Comparison of ENCODE assay signal across 9 mouse cellular contexts in genomic region chr12:58213451-58214288, GRCm38 (mm10). TPM values are rescaled to one million over a fixed set of nuclear protein-coding genes. Genes with fewer than 3 reads are reported as not detected.
A peak's percentile ranks its signal among the peaks of the same experiment; 100 is the strongest.
DNase-seq lines count a peak whose midpoint lies in the region; ATAC-seq and TF ChIP-seq lines count a peak whose summit lies in the region.
"Had no signal": no experiment of that assay in that cellular context is flagged by ENCODE, and none has a peak within 500 bp of the region (broad histone marks: within the 10 kb centered on the region; RNA-seq: fewer than 3 reads in every experiment).

No protein-coding gene starts in this region.

- peaks cover 12% of the 10 kb centered on the region; the same call in 1 of the 2 replicates for H3K4me1 ChIP-seq in intestine, postnatal 0 days (replicated peaks; ENCODE audit: control insufficient read depth, insufficient read depth, low read length)
- H3K4me1 ChIP-seq in liver, embryonic 14.5 days (replicated peaks; ENCODE audit: control insufficient read depth in 2 of 2, insufficient read depth in 2 of 2, low read length in 1 of 2), result no peaks in the 10 kb centered on the region
- H3K4me1 ChIP-seq in neural tube, embryonic 14.5 days (ENCODE audit: control insufficient read depth, insufficient read depth, low read length), result peaks cover 12% of the 10 kb centered on the region

- peaks cover 38% of the 10 kb centered on the region for H3K27me3 ChIP-seq in intestine, postnatal 0 days (replicated peaks; ENCODE audit: control insufficient read depth, insufficient read depth, low read length)
- peaks cover 33% of the 10 kb centered on the region for H3K27me3 ChIP-seq in liver, embryonic 14.5 days (ENCODE audit: control insufficient read depth, insufficient read depth, low read length)
- peaks cover 20% of the 10 kb centered on the region for H3K27me3 ChIP-seq in neural tube, embryonic 14.5 days (ENCODE audit: control insufficient read depth, insufficient read depth, low read length)

- no peak for TF ChIP-seq EP300 in liver, embryonic 14.5 days (IDR thresholded peaks at IDR 0.05; ENCODE audit: low read depth)

- H3K9ac ChIP-seq in intestine, postnatal 0 days (ENCODE audit: low read depth, low read length), result no peak overlapping the region
- no peak overlapping the region for H3K9ac ChIP-seq in liver, embryonic 14.5 days (replicated peaks)
- H3K9ac ChIP-seq in neural tube, embryonic 14.5 days (replicated peaks; ENCODE audit: low read depth, low read length), result peak overlapping the region; percentile 68; the same call in 1 of the 2 replicates

- H3K27ac ChIP-seq in intestine, postnatal 0 days (ENCODE audit: low read depth, low read length), result no peak overlapping the region
- no peak overlapping the region for H3K27ac ChIP-seq in liver, embryonic 14.5 days
- H3K27ac ChIP-seq in neural tube, embryonic 14.5 days (ENCODE audit: low read depth, low read length), result 0 out of 2 replicates have a peak overlapping the region, but pooled peaks have one; percentile 45
- H3K27ac ChIP-seq: macrophage had no signal

- peak; percentile 38; the same call in 1 of the 2 replicates for ATAC-seq in intestine, postnatal 0 days
- ATAC-seq in liver, embryonic 14.5 days (ENCODE audit: insufficient read depth), result no peak
- ATAC-seq in neural tube, embryonic 14.5 days (ENCODE audit: low read depth), result peak; percentile 32
- no peak for ATAC-seq in erythroblast, adult 5-6 weeks (replicated peaks; ENCODE audit: low FRiP score, poor library complexity, severe bottlenecking)

- no peaks in the 10 kb centered on the region for H3K36me3 ChIP-seq in intestine, postnatal 0 days (ENCODE audit: control insufficient read depth, insufficient read depth)
- no peaks in the 10 kb centered on the region for H3K36me3 ChIP-seq in liver, embryonic 14.5 days (replicated peaks; ENCODE audit: control insufficient read depth, insufficient read depth, low read depth)
- H3K36me3 ChIP-seq in neural tube, embryonic 14.5 days (ENCODE audit: control insufficient read depth, insufficient read depth, low read length), result no peaks in the 10 kb centered on the region

- H3K4me2 ChIP-seq in intestine, postnatal 0 days (replicated peaks; ENCODE audit: low read depth), result peak overlapping the region; percentile 67
- peak overlapping the region; percentile 45 for H3K4me2 ChIP-seq in liver, embryonic 14.5 days (ENCODE audit: low read depth)
- H3K4me2 ChIP-seq in neural tube, embryonic 14.5 days (ENCODE audit: low read depth, low read length), result peak overlapping the region; percentile 96

- 2% methylated on average over 39 of the region's 40 CpGs for WGBS in intestine, postnatal 0 days
- 1% methylated on average over 39 of the region's 40 CpGs for WGBS in liver, embryonic 14.5 days (ENCODE audit: insufficient replicate concordance)
- under 1% methylated on average over 40 of the region's 40 CpGs for WGBS in neural tube, embryonic 14.5 days

- no peak for TF ChIP-seq CTCF in intestine, postnatal 0 days (IDR thresholded peaks at IDR 0.05; ENCODE audit: low read depth)
- no peak for TF ChIP-seq CTCF in liver, embryonic 14.5 days (IDR thresholded peaks at IDR 0.05; ENCODE audit: low read depth)

- H3K9me3 ChIP-seq in intestine, postnatal 0 days (ENCODE audit: control insufficient read depth), result no peaks in the 10 kb centered on the region
- H3K9me3 ChIP-seq in liver, embryonic 14.5 days (ENCODE audit: control insufficient read depth, low read length), result no peaks in the 10 kb centered on the region
- no peaks in the 10 kb centered on the region for H3K9me3 ChIP-seq in neural tube, embryonic 14.5 days (ENCODE audit: control insufficient read depth, low read length)

- DNase-seq in right cerebral cortex, adult 18-20 months, result peak; percentile 27
- no peak for DNase-seq in right cerebral cortex, postnatal 25 days
- DNase-seq in forelimb bud, embryonic 11.5 days (ENCODE audit: low read depth, low spot score), result peak; percentile 76
- no peak for DNase-seq in liver, embryonic 14.5 days (ENCODE audit: low read depth in 3 of 3, low spot score in 3 of 3)
- no peak for DNase-seq in thymus, postnatal 0 days (ENCODE audit: low spot score)

- peak overlapping the region; percentile 40 for H3K4me3 ChIP-seq in intestine, postnatal 0 days (ENCODE audit: low read depth, low read length)
- no peak overlapping the region for H3K4me3 ChIP-seq in liver, embryonic 14.5 days (ENCODE audit: insufficient read depth in 1 of 2, low read depth in 2 of 2, low read length in 2 of 2)
- H3K4me3 ChIP-seq in neural tube, embryonic 14.5 days (ENCODE audit: low read depth, low read length), result peak overlapping the region; percentile 50

RNA-seq across cellular contexts. Expression of gene Sstr1, which starts 2.1 kb away (rescaled TPM):
- polyA plus RNA-seq in intestine, postnatal 0 days (2015; fragmentation: Nextera tagmentation; extraction: Ambion mirVana), result 2.7 TPM in 2 replicates
- polyA plus RNA-seq in liver, embryonic 14.5 days (2012; rRNA removed), result 0.02 TPM in 1 of 2 replicates, not detected in the other
- polyA plus RNA-seq in liver, embryonic 14.5 days (2014; fragmentation: Nextera tagmentation; extraction: Ambion mirVana), result not detected in 2 replicates
- polyA plus RNA-seq in neural tube, embryonic 14.5 days (2014; fragmentation: Nextera tagmentation; extraction: Ambion mirVana), result 8.7 and 19.3 TPM in 2 replicates
- not detected in 2 replicates for total RNA-seq in erythroblast, adult 5-6 weeks (2015; ENCODE audit: low replicate concordance)
- total RNA-seq in erythroblast, adult 5-6 weeks (2017; ENCODE audit: low replicate concordance), result not detected in 2 replicates
- polyA plus RNA-seq in thymus, postnatal 0 days (2015; fragmentation: Nextera tagmentation; extraction: Ambion mirVana), result not detected in 2 replicates
- polyA plus RNA-seq: macrophage had no signal

RNA-seq across cellular contexts. Expression of gene Clec14a, which starts 55.4 kb away (rescaled TPM):
- 5.3 and 6.3 TPM in 2 replicates for polyA plus RNA-seq in intestine, postnatal 0 days (2015; fragmentation: Nextera tagmentation; extraction: Ambion mirVana)
- polyA plus RNA-seq in liver, embryonic 14.5 days (2012; rRNA removed), result 2.2 and 2.6 TPM in 2 replicates
- 5.3 and 5.4 TPM in 2 replicates for polyA plus RNA-seq in liver, embryonic 14.5 days (2014; fragmentation: Nextera tagmentation; extraction: Ambion mirVana)
- polyA plus RNA-seq in neural tube, embryonic 14.5 days (2014; fragmentation: Nextera tagmentation; extraction: Ambion mirVana), result 1.3 and 6.5 TPM in 2 replicates
- not detected in 2 replicates for total RNA-seq in erythroblast, adult 5-6 weeks (2015; ENCODE audit: low replicate concordance)
- total RNA-seq in erythroblast, adult 5-6 weeks (2017; ENCODE audit: low replicate concordance), result not detected in 2 replicates
- 4.6 and 5.0 TPM in 2 replicates for polyA plus RNA-seq in thymus, postnatal 0 days (2015; fragmentation: Nextera tagmentation; extraction: Ambion mirVana)
- polyA plus RNA-seq: macrophage had no signal

Comparison
In these comparisons a context has a peak if more than half of its experiments do, and no peak if none do; other contexts are left out.
1. DNase-seq: peak in right cerebral cortex, adult 18-20 months (single experiment) and forelimb bud, embryonic 11.5 days (single experiment); none in right cerebral cortex, postnatal 25 days (single experiment), liver, embryonic 14.5 days (0 of 3) and thymus, postnatal 0 days (single experiment).
2. ATAC-seq: peak in intestine, postnatal 0 days (single experiment) and neural tube, embryonic 14.5 days (single experiment); none in liver, embryonic 14.5 days (single experiment) and erythroblast, adult 5-6 weeks (single experiment).
3. H3K4me2 ChIP-seq: peak in every context shown above with its lines; median percentile 96 in neural tube, embryonic 14.5 days; 67 in intestine, postnatal 0 days; 45 in liver, embryonic 14.5 days.
4. H3K4me3 ChIP-seq: peak in intestine, postnatal 0 days (single experiment) and neural tube, embryonic 14.5 days (single experiment); none in liver, embryonic 14.5 days (0 of 2).